Mouse (Mus musculus) midbrain, embryonic 16.5 days (tissue): ENCODE data around the gene Ffar2. TPM values are rescaled to one million over a fixed set of nuclear protein-coding genes. Genes with fewer than 3 reads are reported as not detected.

ENCODE experiments used
- ATAC-seq: fragments of 200-750 bp; cut with Nextera tagmentation; 2 replicates; pipeline ENCODE4 v1.8.0; 2017; ENCODE audit warnings: moderate TSS enrichment
- H3K27ac ChIP-seq: fragments of 300-500 bp; sonication (generic); 2 replicates; pipeline ENCODE4 v1.5.1; 2014; ENCODE audit warnings: mild to moderate bottlenecking, low read length, mixed read lengths
- H3K27me3 ChIP-seq: fragments of 300-500 bp; sonication (generic); 2 replicates; pipeline ENCODE4 v1.6.1; 2014; ENCODE audit warnings: low read depth, low read length, mixed read lengths; ENCODE audit not compliant: control insufficient read depth, insufficient read depth
- H3K36me3 ChIP-seq: fragments of 300-500 bp; sonication (generic); 2 replicates; pipeline ENCODE4 v1.6.1; 2014; ENCODE audit warnings: mild to moderate bottlenecking, low read length, moderate library complexity, mixed read lengths; ENCODE audit not compliant: control insufficient read depth, insufficient read depth
- H3K4me1 ChIP-seq: fragments of 300-500 bp; sonication (generic); 2 replicates; pipeline ENCODE4 v1.6.1; 2014; ENCODE audit warnings: mild to moderate bottlenecking, low read length, mixed read lengths; ENCODE audit not compliant: control insufficient read depth, insufficient read depth
- H3K4me2 ChIP-seq: fragments of 300-500 bp; sonication (generic); 2 replicates; pipeline ENCODE4 v1.6.1; 2014; ENCODE audit warnings: mild to moderate bottlenecking, low read length, mixed read lengths
- H3K4me3 ChIP-seq: fragments of 300-500 bp; sonication (generic); 2 replicates; pipeline ENCODE4 v1.5.1; 2014; ENCODE audit warnings: low read depth, mild to moderate bottlenecking, low read length, moderate library complexity, mixed read lengths
- H3K9ac ChIP-seq: fragments of 300-500 bp; sonication (generic); 2 replicates; pipeline ENCODE4 v1.6.1; 2014; ENCODE audit warnings: low read depth, low read length, mixed read lengths
- H3K9me3 ChIP-seq: fragments of 300-500 bp; sonication (generic); replicated peaks from 2 replicates; pipeline ENCODE4 v1.6.1; 2014; ENCODE audit warnings: mild to moderate bottlenecking, low read length, mixed read lengths; ENCODE audit not compliant: control insufficient read depth, poor library complexity, severe bottlenecking
- WGBS: fragments of 180-500 bp; shearing (Covaris S2); extraction: QIAGEN DNeasy Blood & Tissue Kit; methylation state at CpG from one replicate; pipeline ENCODE4 v1.1.7; 2014; 5-methylcytosine and 5-hydroxymethylcytosine counted together
- polyA plus RNA-seq: library from polyadenylated mRNA; unstranded; fragments of >200 nt; fragmentation: Nextera tagmentation; extraction: Ambion mirVana; gene quantifications from 2 replicates; pipeline ENCODE4 v1.2.1, GENCODE M21; 2015

Gene Ffar2
- polyA plus RNA-seq, 1 experiment from 2014 or later, result 0.13 TPM

DNA sequence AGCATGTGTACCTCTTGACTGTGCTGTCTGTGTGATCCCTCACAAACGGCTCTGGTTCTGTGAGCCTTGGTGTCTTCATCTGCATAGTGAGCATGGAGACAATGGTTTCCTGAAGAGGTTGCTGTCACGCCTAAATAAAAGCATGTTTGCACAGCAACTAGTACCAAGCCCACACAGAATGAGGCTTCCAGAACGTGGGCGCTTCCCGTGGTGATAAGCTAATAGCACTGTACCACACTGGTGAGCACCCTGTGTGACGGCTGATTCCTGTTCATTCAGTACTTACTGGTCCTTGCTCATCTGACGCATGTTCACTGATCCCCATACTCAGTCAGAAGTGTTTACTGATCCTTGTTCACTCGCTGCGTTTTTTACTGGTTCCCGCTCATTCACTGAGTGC lies 33.4 kb downstream of the Ffar2 start:
- H3K4me2 ChIP-seq, result no peak overlapping the region

GRCm38 (mm10) chr7:30787377-30788022 lies 36.1 kb downstream of the Ffar2 start, which contains the start of gene Krtdap:
Krtdap (plus strand) TSS chr7:30787896.
- Histone ChIP-seq H3K27ac (no peak within 1 kb of the TSS), H3K9ac (no peak within 1 kb of the TSS), H3K4me1 (no peaks in the 10 kb centered on the region), H3K36me3 (no peaks in the 10 kb centered on the region), H3K9me3 (no peaks in the 10 kb centered on the region), H3K4me2 (no peak within 1 kb of the TSS), H3K4me3 (no peak within 1 kb of the TSS), H3K27me3 (no peaks in the 10 kb centered on the region)
- ATAC-seq, result no peak
- WGBS, result 47% methylated on average over 15 of the region's 15 CpGs

More for the DNA sequence above, 33.4 kb downstream of the Ffar2 start:
- H3K4me1 ChIP-seq, result no peaks in the 10 kb centered on the region
- no peak overlapping the region for H3K4me3 ChIP-seq
- no peak for ATAC-seq
- 76% methylated on average over 10 of the region's 10 CpGs for WGBS
- H3K36me3 ChIP-seq, result no peaks in the 10 kb centered on the region
- H3K27ac ChIP-seq, result no peak overlapping the region
- H3K9ac ChIP-seq, result no peak overlapping the region
- H3K9me3 ChIP-seq, result no peaks in the 10 kb centered on the region
- no peaks in the 10 kb centered on the region for H3K27me3 ChIP-seq

DNA sequence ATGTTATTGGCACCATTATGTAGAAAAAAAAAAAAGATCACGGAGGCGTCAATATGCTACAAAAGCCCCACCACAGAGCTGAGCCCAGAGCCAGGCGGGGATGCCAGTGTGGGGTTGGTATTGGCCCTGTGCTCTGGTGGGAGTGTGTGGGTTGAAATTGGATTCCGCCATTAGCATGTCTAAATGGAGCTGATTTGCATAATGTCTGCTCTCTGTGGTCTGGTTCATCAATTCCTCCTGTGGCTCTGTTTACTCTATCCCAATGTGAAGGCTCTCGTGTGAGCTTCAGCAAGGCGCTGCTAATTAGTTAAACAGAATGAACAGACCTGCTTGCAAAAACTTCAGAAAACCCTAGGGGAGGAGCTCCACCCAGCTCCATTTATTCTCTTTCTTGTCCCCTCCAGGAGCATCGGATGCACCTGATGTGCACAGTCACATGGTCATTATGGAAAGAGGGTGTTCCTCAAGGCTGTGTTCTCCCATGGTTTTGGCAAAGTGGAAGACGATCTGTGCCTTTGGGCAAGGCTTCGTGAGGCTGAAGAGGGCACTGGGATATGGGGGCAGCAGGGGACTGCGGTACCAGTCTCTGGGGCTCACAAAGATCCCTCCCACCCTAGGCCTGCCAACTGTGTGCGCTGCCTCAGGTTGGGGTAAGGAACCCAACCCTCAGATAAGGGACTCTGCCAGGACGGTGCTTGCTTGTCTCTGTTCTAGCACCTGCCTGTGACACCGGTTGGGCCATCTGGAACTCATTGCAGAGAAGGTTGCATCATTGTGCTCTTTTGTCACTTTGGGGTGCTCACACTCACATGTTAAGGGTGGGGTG lies 37.6 kb downstream of the Ffar2 start:
- peak; percentile 70; the same call in 1 of the 2 replicates for ATAC-seq
- H3K27ac ChIP-seq, result no peak overlapping the region
- no peak overlapping the region for H3K9ac ChIP-seq
- no peaks in the 10 kb centered on the region for H3K27me3 ChIP-seq
- no peaks in the 10 kb centered on the region for H3K36me3 ChIP-seq
- no peaks in the 10 kb centered on the region for H3K4me1 ChIP-seq
- 69% methylated on average over 13 of the region's 13 CpGs for WGBS
- no peak overlapping the region for H3K4me2 ChIP-seq
- H3K4me3 ChIP-seq, result no peak overlapping the region
- no peaks in the 10 kb centered on the region for H3K9me3 ChIP-seq

DNA sequence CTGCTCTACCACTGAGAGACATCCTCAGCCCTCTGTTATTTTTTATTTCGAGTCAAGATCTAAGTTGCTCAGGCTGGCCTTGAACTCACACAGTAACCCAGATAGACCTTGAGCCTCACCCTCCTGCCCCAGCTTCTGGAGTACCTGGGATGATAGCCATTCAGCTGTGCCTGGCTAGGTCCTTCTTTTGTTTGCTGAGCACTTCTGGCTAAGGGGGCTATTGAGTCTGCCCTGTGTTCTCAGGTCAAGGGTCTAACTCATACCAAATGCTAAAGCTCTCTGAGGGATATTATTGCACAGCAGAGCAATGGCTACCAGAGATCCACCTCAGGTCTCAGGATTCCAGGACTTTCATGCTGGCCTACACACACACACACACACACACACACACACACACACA lies 38.4 kb downstream of the Ffar2 start:
- Histone ChIP-seq H3K9me3 (no peaks in the 10 kb centered on the region), H3K27me3 (no peaks in the 10 kb centered on the region), H3K4me2 (no peak overlapping the region), H3K27ac (no peak overlapping the region), H3K4me1 (no peaks in the 10 kb centered on the region), H3K36me3 (no peaks in the 10 kb centered on the region), H3K9ac (no peak overlapping the region), H3K4me3 (no peak overlapping the region)
- WGBS, result 63% methylated on average over 1 of the region's 1 CpGs
- no peak for ATAC-seq

DNA sequence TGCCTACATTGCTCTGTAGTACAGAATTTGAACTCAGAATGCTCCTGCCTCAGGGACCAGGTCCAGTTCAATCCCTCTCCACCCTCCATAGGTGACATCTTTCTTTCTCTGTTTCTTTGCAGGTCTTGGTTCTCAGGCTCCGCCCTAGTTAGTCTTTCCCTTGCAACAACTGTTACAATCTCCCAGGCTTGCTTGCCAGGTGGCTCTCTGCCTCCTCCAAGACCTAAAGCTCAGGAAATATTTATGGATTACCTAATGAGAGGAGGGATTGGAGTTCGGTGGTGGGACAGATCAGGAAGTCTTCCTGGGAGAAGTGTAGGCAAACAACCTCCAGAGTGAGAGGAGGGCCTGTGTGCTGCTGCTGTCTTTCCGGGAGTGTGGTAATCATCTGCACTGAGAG lies 40.9 kb downstream of the Ffar2 start:
- 83% methylated on average over 3 of the region's 3 CpGs for WGBS

DNA sequence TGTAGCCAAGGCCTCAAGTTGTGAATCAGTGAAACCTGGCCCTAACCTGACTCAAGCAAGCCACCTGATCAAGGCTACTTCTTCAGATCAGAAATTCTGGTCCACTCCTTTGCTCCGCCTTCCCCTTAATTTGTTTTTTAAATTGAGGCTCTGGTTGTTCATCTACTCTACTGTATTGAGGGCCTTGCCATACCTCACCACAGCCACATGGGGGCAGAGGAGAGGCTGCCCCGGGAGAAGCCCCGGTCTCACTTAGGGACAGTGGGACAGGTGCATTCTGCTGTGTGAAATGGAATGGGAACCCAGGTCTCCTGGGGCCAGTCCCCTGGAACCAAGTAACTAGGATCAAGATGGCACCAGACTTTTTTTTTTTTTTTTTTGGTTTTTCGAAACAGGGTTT lies 41.8 kb downstream of the Ffar2 start:
- Histone ChIP-seq H3K9ac (no peak overlapping the region), H3K36me3 (no peaks in the 10 kb centered on the region), H3K9me3 (no peaks in the 10 kb centered on the region), H3K27me3 (no peaks in the 10 kb centered on the region), H3K4me2 (no peak overlapping the region), H3K4me1 (no peaks in the 10 kb centered on the region), H3K27ac (no peak overlapping the region), H3K4me3 (no peak overlapping the region)
- WGBS, result 79% methylated on average over 4 of the region's 4 CpGs
- ATAC-seq, result no peak

More for the DNA sequence above, 40.9 kb downstream of the Ffar2 start:
- no peak for ATAC-seq
- Histone ChIP-seq H3K27me3 (no peaks in the 10 kb centered on the region), H3K36me3 (no peaks in the 10 kb centered on the region), H3K27ac (no peak overlapping the region), H3K4me3 (no peak overlapping the region), H3K9me3 (no peaks in the 10 kb centered on the region), H3K9ac (no peak overlapping the region), H3K4me1 (no peaks in the 10 kb centered on the region), H3K4me2 (no peak overlapping the region)

DNA sequence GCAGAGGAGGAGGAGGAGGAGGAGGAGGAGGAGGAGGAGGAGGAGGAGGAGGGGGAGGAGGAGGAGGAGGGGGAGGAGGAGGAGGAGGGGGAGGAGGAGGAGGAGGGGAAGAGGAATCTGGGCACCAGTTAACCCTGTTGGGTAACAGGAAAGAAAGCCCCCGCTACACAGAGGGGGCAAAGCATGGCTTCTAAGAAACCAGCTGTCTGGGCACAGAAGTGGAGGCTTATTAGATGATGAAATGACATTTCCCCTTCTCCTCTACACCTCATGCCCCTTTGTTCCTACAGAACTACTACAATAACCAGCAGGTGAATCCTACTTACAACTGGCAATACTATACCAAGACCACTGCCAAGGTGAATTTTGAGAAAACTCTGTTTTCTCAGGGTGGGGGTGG lies 45.7 kb downstream of the Ffar2 start:
- no peak overlapping the region for H3K9ac ChIP-seq

DNA sequence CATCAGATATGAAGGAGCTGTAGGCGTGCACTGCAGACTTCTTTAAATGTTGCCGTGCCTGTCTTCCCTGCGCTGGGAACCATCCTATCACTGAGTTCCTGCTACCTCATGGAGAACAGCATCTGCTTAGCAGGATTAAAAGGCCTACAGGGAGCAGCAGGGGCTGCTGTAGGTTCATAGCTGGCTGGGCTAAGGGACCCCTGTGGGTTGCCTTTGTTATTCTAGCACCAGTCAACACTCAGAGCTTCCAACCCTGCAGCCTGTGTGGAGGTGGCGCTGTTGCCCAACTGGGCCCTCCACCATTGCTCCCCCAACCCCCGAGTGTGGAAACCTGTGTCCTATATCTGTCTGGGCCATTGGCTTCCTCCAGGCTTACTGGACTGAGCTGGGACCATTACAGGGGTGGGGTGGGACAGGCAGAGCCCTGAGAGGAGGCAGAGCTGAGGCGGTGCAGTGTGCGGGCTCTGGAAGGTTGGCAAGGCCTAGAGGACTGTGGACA lies 46.4 kb downstream of the Ffar2 start:
- Histone ChIP-seq H3K4me3 (no peak overlapping the region), H3K4me1 (no peaks in the 10 kb centered on the region), H3K36me3 (no peaks in the 10 kb centered on the region), H3K9ac (no peak overlapping the region), H3K27ac (no peak overlapping the region), H3K27me3 (no peaks in the 10 kb centered on the region), H3K9me3 (no peaks in the 10 kb centered on the region), H3K4me2 (no peak overlapping the region)
- no peak for ATAC-seq
- WGBS, result 53% methylated on average over 6 of the region's 7 CpGs

More for the DNA sequence above, 45.7 kb downstream of the Ffar2 start:
- Histone ChIP-seq H3K4me3 (no peak overlapping the region), H3K4me2 (no peak overlapping the region), H3K4me1 (no peaks in the 10 kb centered on the region), H3K27me3 (no peaks in the 10 kb centered on the region), H3K9me3 (no peaks in the 10 kb centered on the region), H3K27ac (no peak overlapping the region), H3K36me3 (no peaks in the 10 kb centered on the region)
- WGBS, result 58% methylated on average over 1 of the region's 1 CpGs
- no peak for ATAC-seq

GRCm38 (mm10) chr7:30776104-30776503 lies 47.5 kb downstream of the Ffar2 start:
- H3K27ac ChIP-seq, result no peak overlapping the region
- H3K4me2 ChIP-seq, result no peak overlapping the region
- no peaks in the 10 kb centered on the region; the same call in 1 of the 2 replicates for H3K9me3 ChIP-seq
- H3K36me3 ChIP-seq, result no peaks in the 10 kb centered on the region
- H3K4me1 ChIP-seq, result no peaks in the 10 kb centered on the region
- 94% methylated on average over 9 of the region's 9 CpGs for WGBS
- H3K4me3 ChIP-seq, result no peak overlapping the region
- no peaks in the 10 kb centered on the region for H3K27me3 ChIP-seq
- no peak overlapping the region for H3K9ac ChIP-seq
- ATAC-seq, result no peak
